18 mouse cellular contexts compared by ENCODE assay signal in the genomic region with DNA sequence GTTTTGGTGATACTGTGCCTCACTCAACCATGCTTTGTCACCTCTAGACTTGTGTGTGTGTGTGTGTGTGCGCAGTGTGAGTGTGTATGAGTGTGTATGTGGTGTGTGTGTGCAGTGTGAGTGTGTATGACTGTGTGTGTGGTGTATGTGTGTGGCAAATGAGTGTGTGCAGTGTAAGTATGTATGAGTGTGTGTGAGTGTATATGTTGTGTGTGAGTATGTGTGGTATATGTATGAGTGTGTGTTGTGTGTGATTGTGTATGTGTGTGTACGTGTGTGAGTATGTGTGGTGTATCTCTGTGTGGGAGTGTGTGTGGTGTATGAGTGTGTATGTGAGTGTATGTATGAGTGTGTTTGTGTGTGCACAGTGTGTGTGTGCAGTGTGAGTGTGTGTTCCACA.
DNase-seq lines count a peak whose midpoint lies in the region; ATAC-seq and TF ChIP-seq lines count a peak whose summit lies in the region.
"Had no signal": no experiment of that assay in that cellular context is flagged by ENCODE, and none has a peak within 500 bp of the region (broad histone marks: within the 10 kb centered on the region; RNA-seq: fewer than 3 reads in every experiment).

No protein-coding gene starts in this region.

- no peak overlapping the region for H3K27ac ChIP-seq in embryonic facial prominence, embryonic 11.5 days (replicated peaks; ENCODE audit: low read depth, low read length)
- no peak overlapping the region for H3K27ac ChIP-seq in embryonic facial prominence, embryonic 10.5 days (replicated peaks)
- H3K27ac ChIP-seq in MEL (ENCODE audit: control insufficient read depth, low read depth, low read length): no peak overlapping the region
- H3K27ac ChIP-seq: embryonic facial prominence, embryonic 12.5 days had no signal

- no peak for TF ChIP-seq EP300 in MEL (IDR thresholded peaks at IDR 0.05; ENCODE audit: low read depth in 1 of 2, low read length in 2 of 2)

- DNase-seq in embryonic facial prominence, embryonic 11.5 days (ENCODE audit: low spot score): no peak
- no peak for DNase-seq in embryonic facial prominence, embryonic 10.5 days (ENCODE audit: low spot score)
- DNase-seq in MEL (ENCODE audit: low read depth, low spot score): no peak
- DNase-seq: adrenal gland, adult 8-10 months; adrenal gland, postnatal 14 days; adrenal gland, postnatal 36 days; cerebellum, adult 11-12 months; cerebellum, adult 2 months; cerebellum, adult 9-10 months; cerebellum, postnatal 10 days; cerebellum, postnatal 25 days had no signal

- no peaks in the 10 kb centered on the region for H3K4me1 ChIP-seq in embryonic facial prominence, embryonic 11.5 days (ENCODE audit: control insufficient read depth, insufficient read depth, low read length)
- peaks cover 17% of the 10 kb centered on the region for H3K4me1 ChIP-seq in embryonic facial prominence, embryonic 10.5 days
- H3K4me1 ChIP-seq in megakaryocyte, embryonic 14.5 days: peaks cover 5% of the 10 kb centered on the region; the same call in 1 of the 2 replicates
- H3K4me1 ChIP-seq in MEL (ENCODE audit: control insufficient read depth in 1 of 2, insufficient read depth in 2 of 2, low read length in 2 of 2): no peaks in the 10 kb centered on the region
- H3K4me1 ChIP-seq: embryonic facial prominence, embryonic 12.5 days had no signal

- no peaks in the 10 kb centered on the region for H3K9me3 ChIP-seq in embryonic facial prominence, embryonic 11.5 days (replicated peaks; ENCODE audit: control insufficient read depth, low read length)
- no peaks in the 10 kb centered on the region for H3K9me3 ChIP-seq in embryonic facial prominence, embryonic 10.5 days
- no peaks in the 10 kb centered on the region for H3K9me3 ChIP-seq in megakaryocyte, embryonic 14.5 days
- no peaks in the 10 kb centered on the region for H3K9me3 ChIP-seq in MEL (replicated peaks; ENCODE audit: insufficient read depth, low read length)
- H3K9me3 ChIP-seq: embryonic facial prominence, embryonic 12.5 days had no signal

- TF ChIP-seq RAD21 in MEL (IDR thresholded peaks at IDR 0.05; ENCODE audit: low read depth, low read length): no peak

- H3K36me3 ChIP-seq in embryonic facial prominence, embryonic 11.5 days (replicated peaks; ENCODE audit: control insufficient read depth, insufficient read depth, low read depth, low read length): no peaks in the 10 kb centered on the region
- no peaks in the 10 kb centered on the region for H3K36me3 ChIP-seq in embryonic facial prominence, embryonic 10.5 days (replicated peaks)
- no peaks in the 10 kb centered on the region for H3K36me3 ChIP-seq in megakaryocyte, embryonic 14.5 days (replicated peaks; ENCODE audit: low read length)
- H3K36me3 ChIP-seq in MEL (ENCODE audit: control insufficient read depth in 1 of 2, insufficient read depth in 2 of 2, low read length in 2 of 2): no peaks in the 10 kb centered on the region
- H3K36me3 ChIP-seq: embryonic facial prominence, embryonic 12.5 days had no signal

- no peak overlapping the region for H3K9ac ChIP-seq in embryonic facial prominence, embryonic 11.5 days (replicated peaks; ENCODE audit: low read length)
- H3K9ac ChIP-seq in MEL (ENCODE audit: control insufficient read depth, low read depth, low read length, poor library complexity, severe bottlenecking): no peak overlapping the region
- H3K9ac ChIP-seq: embryonic facial prominence, embryonic 12.5 days had no signal

- no peak overlapping the region for H3K4me3 ChIP-seq in embryonic facial prominence, embryonic 11.5 days (ENCODE audit: low read depth, low read length)
- no peak overlapping the region for H3K4me3 ChIP-seq in embryonic facial prominence, embryonic 10.5 days
- H3K4me3 ChIP-seq in megakaryocyte, embryonic 14.5 days (replicated peaks): peak overlapping the region; percentile 56
- no peak overlapping the region for H3K4me3 ChIP-seq in MEL (ENCODE audit: control insufficient read depth in 1 of 2, insufficient read depth in 1 of 2, low read depth in 2 of 2, low read length in 2 of 2)
- H3K4me3 ChIP-seq: embryonic facial prominence, embryonic 12.5 days had no signal

- no peaks in the 10 kb centered on the region for H3K79me2 ChIP-seq in MEL (ENCODE audit: control insufficient read depth, insufficient read depth, low read length, poor library complexity)

- 94% methylated on average over 2 of the region's 2 CpGs for WGBS in embryonic facial prominence, embryonic 11.5 days
- 89% methylated on average over 2 of the region's 2 CpGs for WGBS in embryonic facial prominence, embryonic 10.5 days

- TF ChIP-seq POLR2A in MEL (IDR thresholded peaks at IDR 0.05; ENCODE audit: control insufficient read depth in 1 of 2, insufficient read depth in 1 of 2, low read depth in 1 of 2, low read length in 2 of 2, poor library complexity in 1 of 2): no peak

- 0 out of 2 replicates have a peak, but pooled peaks have one; percentile 48 for ATAC-seq in embryonic facial prominence, embryonic 11.5 days (replicated peaks; ENCODE audit: insufficient number of reproducible peaks, low FRiP score, low TSS enrichment, low read depth)
- no peak for ATAC-seq in megakaryocyte, adult 5-6 weeks (ENCODE audit: poor library complexity, severe bottlenecking)
- ATAC-seq: activated CD4-positive, CD25-positive, alpha-beta regulatory T cell, adult 4 months; forebrain, embryonic 14.5 days; forebrain, embryonic 16.5 days; Patski had no signal

- no peak for TF ChIP-seq CTCF in MEL (IDR thresholded peaks at IDR 0.05 in 2 of 3, conservative IDR thresholded peaks at IDR 0.05 in 1 of 3; ENCODE audit: control insufficient read depth in 1 of 3, insufficient read depth in 1 of 3, low read depth in 2 of 3, low read length in 3 of 3, poor library complexity in 1 of 3, severe bottlenecking in 1 of 3)

- H3K4me2 ChIP-seq in embryonic facial prominence, embryonic 11.5 days (ENCODE audit: low read depth, low read length): no peak overlapping the region
- H3K4me2 ChIP-seq: embryonic facial prominence, embryonic 12.5 days had no signal

- H3K27me3 ChIP-seq in embryonic facial prominence, embryonic 11.5 days (ENCODE audit: control insufficient read depth, insufficient read depth, low read length): no peaks in the 10 kb centered on the region
- H3K27me3 ChIP-seq in embryonic facial prominence, embryonic 10.5 days (replicated peaks; ENCODE audit: low read depth, poor library complexity, severe bottlenecking): no peaks in the 10 kb centered on the region
- peaks cover 6% of the 10 kb centered on the region for H3K27me3 ChIP-seq in megakaryocyte, embryonic 14.5 days (replicated peaks)
- no peaks in the 10 kb centered on the region; a peak in 1 of 4 replicates for H3K27me3 ChIP-seq in MEL (ENCODE audit: control insufficient read depth in 1 of 2, insufficient read depth in 2 of 2, low read length in 2 of 2)
- H3K27me3 ChIP-seq: embryonic facial prominence, embryonic 12.5 days; Patski had no signal

TF ChIP-seq in MEL, 35 proteins besides CTCF, POLR2A, EP300 and RAD21:
- TF ChIP-seq POLR2AphosphoS5 (IDR thresholded peaks at IDR 0.05; ENCODE audit: borderline replicate concordance, low read depth, low read length) (peak; percentile 91; the same call in 1 of the 2 replicates), KAT2A (conservative IDR thresholded peaks at IDR 0.05; ENCODE audit: low read depth, low read length) (no peak)
